Mouse (Mus musculus) right cerebral cortex, postnatal 14 days (tissue): Measurements from ENCODE around the gene Trpc4ap.

Experiments
- DNase-seq: peaks from one replicate; pipeline ENCODE4 v3.0.0; 2022

Trpc4ap gene

DNA sequence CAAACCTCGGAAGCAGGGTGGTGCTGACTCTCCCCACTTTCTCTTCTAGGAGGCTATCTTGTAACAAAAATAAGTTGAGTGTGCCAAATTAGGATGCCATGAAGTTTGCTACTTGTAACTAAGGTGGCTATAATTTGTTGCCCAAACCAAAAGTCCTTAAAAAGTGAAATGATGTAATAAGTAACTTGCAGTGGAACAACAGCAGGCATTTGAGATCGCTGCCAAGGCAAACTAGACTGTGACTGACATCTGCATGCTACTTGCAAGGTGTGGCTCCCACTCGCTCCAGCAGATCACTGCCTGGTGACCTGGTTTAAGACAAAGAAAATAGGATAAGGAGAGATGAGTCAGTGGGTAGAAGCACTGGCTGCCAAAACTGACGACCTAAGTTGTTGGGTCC is 952 bp upstream of the Trpc4ap start:
- DNase-seq, result no peak

DNA sequence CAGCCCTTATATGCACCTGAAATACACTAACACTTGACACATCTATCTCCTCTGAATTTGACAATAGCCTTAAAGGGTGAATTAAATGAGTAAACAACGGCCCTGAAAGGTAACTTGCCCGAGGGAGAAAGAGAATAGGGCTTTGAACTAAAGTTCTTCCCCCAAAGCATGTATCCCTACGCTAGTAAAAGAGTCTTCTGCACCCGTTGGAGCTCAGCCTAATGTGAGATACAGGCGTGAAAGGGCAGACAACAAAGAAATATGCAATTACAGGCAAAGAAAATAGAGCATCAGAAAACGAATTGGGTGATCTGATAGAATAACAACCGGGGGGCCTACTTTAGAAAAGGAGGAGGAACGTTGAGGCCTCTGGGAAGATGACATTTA is 855 bp downstream of the Trpc4ap start:
- no peak for DNase-seq

GRCm38 (mm10) chr2:155689211-155689610 is 3.0 kb downstream of the Trpc4ap start:
- no peak for DNase-seq

DNA sequence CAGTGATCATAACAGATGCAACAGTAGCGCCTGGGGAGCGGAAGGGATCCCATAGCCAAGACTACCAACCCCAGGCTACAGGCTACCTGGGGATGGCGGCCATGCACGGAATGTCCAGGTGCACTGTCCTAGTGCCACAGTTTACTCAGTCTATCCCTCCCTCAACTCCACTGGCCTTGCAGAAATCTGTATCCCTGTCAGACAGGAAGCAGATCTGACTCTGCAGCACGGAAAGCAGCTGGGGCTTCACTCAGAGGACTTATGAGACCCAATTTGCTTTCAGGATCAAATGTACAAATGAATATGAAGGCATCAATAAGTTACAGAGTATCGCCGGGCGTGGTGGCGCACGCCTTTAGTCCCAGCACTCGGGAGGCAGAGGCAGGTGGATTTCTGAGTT is 4.4 kb downstream of the Trpc4ap start:
- no peak for DNase-seq

DNA sequence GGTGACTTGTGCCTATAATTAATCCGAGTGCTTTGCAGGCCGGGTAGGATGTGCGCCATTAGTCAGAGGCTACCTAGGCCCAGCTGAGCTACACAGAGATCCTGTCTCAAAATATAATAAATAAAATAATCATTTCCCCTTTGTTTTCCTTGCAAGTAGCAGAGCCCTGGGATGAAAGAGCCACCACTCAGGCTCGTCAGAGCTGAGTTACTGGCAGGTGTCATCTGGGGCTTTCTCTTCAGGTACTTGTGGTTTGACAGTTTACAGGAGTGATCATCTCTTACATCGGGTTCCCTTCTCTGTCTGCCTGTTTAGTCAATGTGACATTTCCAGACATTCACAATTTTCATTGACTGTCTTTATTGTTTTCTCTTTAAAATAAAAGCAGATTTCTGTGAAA is 5.6 kb downstream of the Trpc4ap start:
- DNase-seq, result no peak

- no peak for DNase-seq
Measured at GRCm38 (mm10) chr2:155683821-155684220, 8.4 kb downstream of the Trpc4ap start.

DNA sequence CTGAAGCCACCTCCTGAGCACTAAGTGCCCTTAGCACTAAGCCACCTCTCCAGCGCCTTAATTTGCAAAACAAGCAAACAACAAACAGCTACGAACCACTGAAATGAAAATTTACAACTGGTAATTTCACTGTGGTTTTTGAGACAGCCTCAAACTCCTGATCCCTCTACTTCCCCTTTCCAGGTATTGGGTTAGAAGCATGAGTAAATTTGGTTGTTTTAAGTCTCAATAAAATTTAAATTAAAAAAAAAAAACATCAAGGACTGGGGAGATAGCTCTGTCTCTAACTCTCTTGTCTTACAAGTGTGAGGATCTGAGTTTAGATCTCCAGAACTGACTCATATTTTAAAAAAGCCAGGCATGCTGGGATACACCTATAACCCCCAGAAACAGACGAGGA is 9.0 kb downstream of the Trpc4ap start:
- DNase-seq, result no peak

- no peak for DNase-seq
Measured at GRCm38 (mm10) chr2:155681874-155682273, 10.3 kb downstream of the Trpc4ap start.

DNA sequence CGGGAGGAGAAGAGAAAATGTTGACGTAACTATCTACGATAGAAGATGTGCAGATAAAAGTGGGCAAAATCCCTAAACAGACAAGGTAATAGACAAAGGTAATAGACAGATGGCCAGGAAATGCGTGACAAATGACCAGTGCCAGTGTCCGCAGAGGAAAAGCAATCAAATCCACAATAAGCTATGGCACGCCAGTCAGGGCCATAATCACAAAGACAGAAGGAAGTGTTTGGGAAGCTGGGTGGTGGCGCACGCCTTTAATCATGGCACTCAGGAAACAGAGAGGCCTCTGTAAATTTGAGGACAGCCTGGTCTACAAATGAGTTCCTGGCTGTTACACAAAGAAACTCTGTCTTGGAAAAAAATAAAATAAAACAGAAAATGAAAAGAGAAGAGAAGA is 11.0 kb downstream of the Trpc4ap start:
- no peak for DNase-seq

GRCm38 (mm10) chr2:155680591-155680990 is 11.6 kb downstream of the Trpc4ap start:
- no peak for DNase-seq

DNA sequence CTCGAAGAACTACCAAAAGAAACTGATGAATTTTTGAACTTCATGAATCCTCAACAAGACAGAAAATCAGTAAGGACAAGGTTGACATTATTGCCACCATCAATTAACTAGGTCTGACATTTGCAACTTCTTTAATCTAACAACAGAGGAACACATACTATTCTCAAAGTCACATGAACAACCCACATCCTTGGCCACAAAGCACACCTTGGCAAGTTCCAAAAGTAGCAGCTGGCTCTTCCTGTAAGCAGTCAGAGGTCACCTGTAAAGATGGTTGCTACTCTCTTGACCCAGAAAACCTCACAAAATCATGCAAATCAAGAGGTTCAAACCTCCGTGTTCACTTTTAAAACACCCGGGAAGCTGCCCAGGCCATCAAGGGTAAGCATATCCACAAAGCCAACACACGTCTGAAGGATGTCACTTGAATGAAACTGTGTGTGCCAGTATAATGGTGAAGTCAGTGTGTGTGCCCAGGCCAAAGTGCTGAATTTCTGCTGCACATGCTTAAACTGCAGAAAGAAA is 12.5 kb downstream of the Trpc4ap start:
- no peak for DNase-seq

DNA sequence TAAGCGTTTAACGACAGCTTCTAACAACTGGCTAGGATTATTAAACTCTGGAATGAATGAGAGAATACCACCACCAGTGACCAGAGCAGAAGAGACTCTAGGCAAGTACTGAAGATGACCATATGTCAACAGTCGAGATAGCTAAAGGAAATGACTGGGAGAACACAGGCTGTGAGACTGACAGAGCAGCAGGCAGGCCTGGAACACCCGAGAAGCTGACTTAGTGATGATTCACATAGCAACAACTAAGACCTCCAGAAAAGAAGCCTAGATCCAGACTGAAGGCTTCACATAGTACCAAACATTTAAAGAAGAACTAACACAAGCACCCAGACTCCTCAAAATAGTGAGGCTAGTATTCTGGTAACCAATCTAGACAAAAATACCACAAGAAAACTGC is 17.1 kb downstream of the Trpc4ap start:
- no peak for DNase-seq

DNA sequence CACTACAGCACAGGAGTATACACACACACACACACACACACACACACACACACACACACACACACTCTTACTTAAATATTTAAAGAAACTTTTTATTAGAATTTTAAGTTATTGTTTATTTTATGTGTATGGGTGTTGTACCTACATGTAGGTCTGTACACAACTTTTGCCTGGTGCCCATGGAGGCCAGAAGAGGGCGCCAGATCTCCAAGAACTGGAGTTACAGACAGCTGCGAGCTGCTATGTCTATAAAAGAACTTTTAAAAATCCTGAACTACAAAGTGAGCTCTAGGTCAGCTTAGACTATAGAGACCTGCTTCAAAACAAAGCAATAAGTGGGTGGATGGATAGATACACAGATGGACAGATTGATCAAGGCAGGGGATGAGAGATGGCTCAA is 18.6 kb downstream of the Trpc4ap start:
- DNase-seq, result peak; percentile 67

DNA sequence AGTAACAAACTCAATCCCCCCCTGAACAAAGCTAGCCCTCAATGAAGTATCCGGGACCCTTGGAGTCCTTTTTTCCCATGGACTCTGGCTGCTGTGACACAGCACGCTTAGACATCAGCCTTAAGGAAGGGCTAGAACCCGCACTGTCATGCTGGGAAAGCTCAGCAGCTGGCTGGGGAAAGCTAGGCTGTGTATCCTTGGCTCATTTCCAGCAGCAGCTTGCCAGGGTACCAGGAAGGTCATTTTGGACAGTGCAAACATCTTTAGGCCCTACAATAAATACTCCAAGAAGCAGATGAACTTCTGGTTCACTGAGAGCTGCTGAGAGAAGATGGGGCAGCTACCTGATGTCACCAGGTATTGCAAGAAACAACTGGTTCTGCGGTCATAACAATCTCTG is 20.9 kb downstream of the Trpc4ap start:
- DNase-seq, result no peak

GRCm38 (mm10) chr2:155668461-155668860 is 23.7 kb downstream of the Trpc4ap start:
- peak; percentile 32 for DNase-seq

GRCm38 (mm10) chr2:155667881-155668280 is 24.3 kb downstream of the Trpc4ap start:
- DNase-seq, result no peak

DNA sequence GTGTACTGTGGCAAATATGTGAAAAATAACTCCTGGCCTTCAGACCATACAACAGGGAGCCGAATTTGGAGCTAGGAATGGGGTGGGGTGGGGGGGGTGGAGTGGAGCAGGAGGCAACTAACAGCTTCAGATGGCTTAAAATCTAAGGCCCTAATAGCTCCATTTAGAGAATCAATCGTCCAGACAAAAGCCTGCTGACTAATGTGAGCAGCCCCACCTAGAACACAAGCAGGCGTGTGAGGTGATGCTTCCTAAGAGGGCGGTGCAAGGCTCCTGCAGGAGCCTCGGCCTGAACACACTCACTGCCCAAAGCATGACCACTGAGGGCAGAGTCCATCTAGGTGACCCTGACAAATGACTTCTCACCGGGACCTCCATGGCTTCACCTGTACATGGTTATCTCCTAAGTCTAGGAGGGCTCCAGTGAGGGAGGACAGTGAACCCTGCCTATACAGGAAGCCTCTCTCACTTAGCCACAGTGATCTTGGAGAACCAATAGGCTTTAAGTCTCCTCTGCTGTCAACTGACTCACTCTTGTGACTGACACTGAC is 28.2 kb downstream of the Trpc4ap start:
- no peak for DNase-seq

GRCm38 (mm10) chr2:155663097-155663496 is 29.1 kb downstream of the Trpc4ap start:
- DNase-seq, result peak; percentile 60

DNA sequence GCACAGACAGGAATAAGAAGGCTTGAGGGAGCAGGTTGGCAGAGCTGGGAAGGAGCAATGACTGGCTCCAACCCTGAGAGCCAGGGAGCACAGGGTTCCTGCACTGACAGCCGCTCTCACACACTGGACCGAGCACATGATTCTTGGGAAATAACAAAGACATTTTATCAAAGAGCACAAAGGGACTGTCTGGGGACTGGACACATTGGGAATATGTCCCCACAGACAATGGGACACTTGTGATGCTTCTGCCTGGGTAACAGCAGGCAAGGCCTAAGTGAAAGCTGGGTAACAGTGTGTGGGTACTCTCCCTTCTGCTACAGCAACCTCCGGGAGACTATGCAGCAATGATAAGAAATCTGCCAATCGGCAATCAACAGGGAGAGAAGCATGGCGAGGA is 29.8 kb downstream of the Trpc4ap start:
- DNase-seq, result no peak

- DNase-seq, result no peak
Measured at GRCm38 (mm10) chr2:155655759-155656372, 36.3 kb downstream of the Trpc4ap start.

DNA sequence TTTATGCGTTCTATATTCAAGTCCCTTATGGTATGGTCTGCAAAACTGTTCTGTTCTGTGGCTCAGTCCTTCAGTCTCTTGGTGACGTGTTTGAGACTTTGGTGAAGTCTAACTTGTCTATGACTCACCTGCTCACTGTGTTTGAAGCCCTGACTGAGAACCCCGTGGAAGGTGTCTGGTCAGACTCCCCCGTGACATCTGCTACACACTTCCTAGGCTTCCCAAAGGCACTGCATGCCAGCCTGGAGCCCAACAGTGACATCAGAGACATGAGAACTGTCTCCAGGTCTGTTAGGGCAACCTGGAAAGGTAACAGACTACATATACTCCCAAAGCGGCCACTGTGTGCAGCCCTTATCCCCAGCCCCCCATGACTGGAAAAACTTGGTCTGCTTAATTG is 39.6 kb downstream of the Trpc4ap start:
- no peak for DNase-seq

- DNase-seq, result no peak
Measured at GRCm38 (mm10) chr2:155645746-155646145, 46.4 kb downstream of the Trpc4ap start.

- DNase-seq, result peak; percentile 15
Measured at GRCm38 (mm10) chr2:155641540-155642472, 50.4 kb downstream of the Trpc4ap start.

GRCm38 (mm10) chr2:155640656-155641055 is 51.5 kb downstream of the Trpc4ap start:
- DNase-seq, result peak; percentile 33
